Mouse (Mus musculus) cortical plate, adult 2 months (tissue): ENCODE data around the gene Tmem132d. TPM values are rescaled to one million over a fixed set of nuclear protein-coding genes. Genes with fewer than 3 reads are reported as not detected.

Source experiments
- H3K27ac ChIP-seq: fragments of 200-500 bp; 2 replicates; pipeline ENCODE4 v1.5.1; 2012; ENCODE audit warnings: low read length, control low read depth, inconsistent platforms; ENCODE audit not compliant: insufficient read depth
- H3K4me1 ChIP-seq: fragments of 200-500 bp; 2 replicates; pipeline ENCODE4 v1.6.1; 2011; ENCODE audit warnings: low read length; ENCODE audit not compliant: control insufficient read depth, insufficient read depth
- H3K4me3 ChIP-seq: fragments of 200-500 bp; 2 replicates; pipeline ENCODE4 v1.5.1; 2011; ENCODE audit warnings: mild to moderate bottlenecking, low read length, control low read depth; ENCODE audit not compliant: insufficient read depth
- CTCF ChIP-seq: fragments of 200-500 bp; IDR thresholded peaks from 2 replicates; pipeline ENCODE4 v1.5.1; 2011; ENCODE audit warnings: mild to moderate bottlenecking, control low read depth, low read length; ENCODE audit not compliant: insufficient read depth; ENCODE audit errors: extremely low read depth
- POLR2A ChIP-seq: fragments of 200-500 bp; IDR thresholded peaks from 2 replicates; pipeline ENCODE4 v1.6.1; 2011; ENCODE audit warnings: mild to moderate bottlenecking, low read length, control low read depth; ENCODE audit not compliant: insufficient read depth; ENCODE audit errors: extremely low read depth
- polyA plus RNA-seq: library from polyadenylated mRNA; depleted of rRNA; stranded (reverse); fragments of >200 nt; gene quantifications from 2 replicates; pipeline ENCODE4 v1.2.3, GENCODE M21; 2012

The Tmem132d gene
- polyA plus RNA-seq, 1 experiment, result 27.6 TPM

DNA sequence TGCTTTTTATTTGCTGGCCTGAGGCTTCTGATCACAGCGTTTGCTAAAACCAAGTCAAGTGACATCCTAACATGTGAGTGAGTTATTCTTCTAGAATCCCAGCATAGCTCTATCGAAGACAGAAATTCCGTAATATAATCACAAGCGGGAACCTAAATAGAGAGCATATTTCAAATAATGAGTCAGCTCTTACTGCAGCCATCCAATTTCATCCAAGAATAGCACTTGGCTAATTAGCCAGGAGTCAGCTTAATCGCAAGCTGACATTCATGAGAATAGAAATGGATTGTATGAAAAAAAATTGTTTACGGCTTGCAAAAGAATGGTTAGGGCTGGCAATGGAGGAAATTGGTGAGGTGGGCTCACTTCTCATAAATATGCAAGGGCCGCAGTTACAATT is 63.8 kb downstream of the Tmem132d start:
- Histone ChIP-seq H3K4me3 (no peak overlapping the region), H3K4me1 (peaks cover 5% of the 10 kb centered on the region), H3K27ac (peak overlapping the region; percentile 74; the same call in 1 of the 2 replicates)
- TF ChIP-seq CTCF (no peak), POLR2A (no peak)

DNA sequence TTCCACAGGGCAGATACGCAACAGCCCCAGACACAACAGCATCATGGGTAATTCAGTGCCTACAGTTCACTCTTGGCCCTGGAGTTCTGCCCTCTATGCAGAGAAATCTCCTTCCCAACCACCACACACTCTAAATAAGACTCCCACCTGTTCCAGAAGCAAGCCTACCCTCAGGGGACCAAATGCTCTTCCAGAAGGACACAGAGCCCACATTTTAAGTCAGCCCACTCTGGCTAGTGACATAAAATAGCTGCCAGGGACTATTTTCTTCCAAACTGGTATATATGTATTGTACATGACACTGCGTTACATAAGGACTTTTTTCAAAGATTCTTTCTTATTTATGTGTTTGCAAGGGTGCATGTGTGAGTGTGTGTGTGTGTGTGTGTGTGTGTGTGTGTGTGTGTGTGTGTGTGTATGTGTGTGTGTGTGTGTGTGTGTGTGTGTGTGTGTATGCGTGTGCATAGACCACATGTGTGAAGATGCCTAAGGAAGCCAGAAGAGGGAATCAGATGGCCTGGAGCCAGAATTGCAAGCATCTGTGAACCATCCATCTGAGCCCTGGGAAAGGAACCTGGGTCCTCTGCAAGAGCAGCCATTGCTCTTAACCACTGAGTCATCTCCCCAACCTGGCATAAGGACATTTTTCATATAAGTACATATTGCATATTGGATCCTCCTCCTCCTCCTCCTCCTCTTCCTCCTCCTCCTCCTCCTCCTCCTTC is 67.5 kb downstream of the Tmem132d start:
- no peak overlapping the region for H3K4me3 ChIP-seq
- H3K4me1 ChIP-seq, result peaks cover 9% of the 10 kb centered on the region
- TF ChIP-seq CTCF (no peak), POLR2A (no peak)
- H3K27ac ChIP-seq, result peak overlapping the region; percentile 89; the same call in 1 of the 2 replicates

DNA sequence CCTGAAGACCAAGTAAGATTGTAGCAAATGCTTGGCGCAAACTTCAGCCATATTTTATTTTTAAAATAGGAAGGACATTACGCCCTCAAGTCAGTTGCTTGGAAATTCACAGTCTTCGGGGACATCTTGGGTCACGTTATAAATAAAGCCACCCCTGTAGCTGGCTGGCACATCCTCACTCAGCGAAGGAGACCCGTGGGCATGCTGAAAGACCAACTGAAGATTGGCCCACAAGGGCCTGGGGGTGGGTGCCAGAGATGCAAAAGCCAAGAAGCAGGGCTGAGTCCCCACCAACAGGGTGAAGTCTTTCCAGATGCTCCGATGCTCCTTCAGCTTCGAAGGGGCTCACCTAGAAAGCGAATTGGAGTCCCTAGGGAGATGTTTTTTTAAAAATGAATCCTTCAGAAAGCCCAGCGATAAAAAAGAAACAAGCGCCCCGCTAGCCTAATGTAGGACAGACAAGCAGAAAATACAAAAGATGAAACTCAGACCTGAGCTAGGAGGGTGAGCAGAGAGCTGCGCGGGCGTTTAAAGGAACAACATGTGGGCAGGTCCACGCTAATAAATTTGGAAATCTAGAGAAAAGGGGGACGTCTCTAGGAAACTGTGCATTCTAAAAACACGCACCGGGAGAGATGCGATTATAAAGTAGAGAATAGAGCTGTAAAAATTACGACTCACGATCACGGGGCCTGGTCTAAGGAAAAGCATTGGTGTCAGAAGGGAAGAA is 71.8 kb downstream of the Tmem132d start:
- Histone ChIP-seq H3K27ac (no peak overlapping the region), H3K4me3 (no peak overlapping the region), H3K4me1 (peaks cover 7% of the 10 kb centered on the region)
- TF ChIP-seq CTCF (no peak), POLR2A (no peak)

DNA sequence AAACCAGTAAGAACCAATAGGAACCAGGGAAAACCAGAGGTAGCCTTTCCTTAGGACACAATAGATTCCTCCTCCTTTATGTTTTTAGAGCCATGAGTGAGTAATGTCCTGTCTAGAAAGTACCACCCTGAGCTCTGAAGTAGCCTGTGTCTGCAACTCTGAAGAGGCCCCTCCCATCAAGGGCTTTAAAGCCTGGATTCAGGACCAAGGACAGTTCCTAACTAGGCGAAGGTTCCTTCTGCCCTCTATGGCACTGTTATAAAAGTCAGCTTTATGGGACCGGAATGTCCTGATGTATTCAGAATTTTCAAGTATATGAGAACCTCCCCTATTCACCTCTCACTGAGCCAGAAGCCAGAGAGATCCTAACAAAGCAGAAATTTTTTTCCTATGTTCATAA is 84.0 kb downstream of the Tmem132d start:
- TF ChIP-seq CTCF (no peak), POLR2A (no peak)
- Histone ChIP-seq H3K27ac (no peak overlapping the region), H3K4me3 (no peak overlapping the region), H3K4me1 (no peaks in the 10 kb centered on the region)

DNA sequence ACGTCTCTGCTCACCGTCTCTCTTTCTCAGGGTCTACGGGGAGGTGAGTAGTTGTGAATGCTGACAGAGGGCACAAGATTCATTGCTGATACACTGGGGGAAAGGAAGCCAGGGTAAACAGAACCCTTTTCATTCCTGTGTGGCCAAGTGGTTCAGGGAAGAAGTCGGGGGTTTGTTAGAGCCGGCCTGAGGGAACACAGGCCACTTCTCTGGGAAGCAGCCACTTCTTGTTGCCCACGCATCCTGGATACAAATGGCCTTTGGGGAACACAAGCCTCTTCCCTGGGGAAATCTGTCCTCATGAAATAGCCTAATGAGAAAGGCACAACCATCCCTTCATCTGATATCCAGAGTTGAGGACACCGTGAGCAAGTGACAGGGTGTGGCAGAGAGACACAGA is 96.0 kb downstream of the Tmem132d start:
- Histone ChIP-seq H3K27ac (no peak overlapping the region), H3K4me1 (no peaks in the 10 kb centered on the region; the same call in 1 of the 2 replicates), H3K4me3 (no peak overlapping the region)
- no peak for TF ChIP-seq CTCF
- TF ChIP-seq POLR2A, result no peak

DNA sequence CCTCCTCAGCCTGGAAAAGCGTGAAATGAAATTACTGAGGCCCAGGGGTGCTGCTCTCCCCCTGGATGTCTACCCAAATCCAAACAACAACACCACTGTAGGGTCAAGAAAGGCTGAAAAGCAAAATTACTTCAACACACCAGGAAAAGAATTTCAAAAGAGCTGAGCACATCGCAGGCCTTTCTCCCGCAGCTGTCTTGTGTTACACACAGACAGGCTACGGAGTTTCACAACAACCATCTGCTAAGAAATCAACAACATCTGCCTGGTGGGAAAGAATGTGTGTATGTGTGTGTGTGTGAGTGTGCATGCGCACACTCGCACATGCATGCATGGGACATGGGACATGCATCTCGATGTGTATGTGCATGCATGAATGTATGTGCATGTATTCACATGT is 100.1 kb downstream of the Tmem132d start:
- TF ChIP-seq CTCF, result no peak
- no peak overlapping the region for H3K27ac ChIP-seq
- H3K4me3 ChIP-seq, result no peak overlapping the region
- H3K4me1 ChIP-seq, result no peaks in the 10 kb centered on the region; the same call in 1 of the 2 replicates

DNA sequence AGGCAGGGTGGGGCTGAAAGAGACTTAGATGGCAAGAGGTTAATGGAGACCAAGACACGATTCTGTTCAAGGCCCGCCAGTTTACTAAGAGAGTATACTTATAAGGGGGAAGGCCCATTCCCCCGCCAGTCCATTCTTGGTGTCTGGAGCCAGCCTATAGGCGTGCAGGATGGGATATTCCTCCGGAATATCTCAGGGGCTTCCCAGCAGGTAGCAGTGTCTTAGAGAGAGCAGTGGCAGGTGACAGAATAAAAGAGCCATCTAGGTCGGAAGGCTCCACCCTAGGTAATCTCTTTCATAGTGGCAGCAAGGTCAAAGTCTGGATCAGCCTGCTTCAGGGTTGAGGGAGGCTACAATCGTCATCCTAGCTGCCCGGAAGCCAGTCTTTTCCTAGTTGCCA is 102.5 kb downstream of the Tmem132d start:
- no peaks in the 10 kb centered on the region; the same call in 1 of the 2 replicates for H3K4me1 ChIP-seq
- no peak overlapping the region for H3K27ac ChIP-seq
- no peak for TF ChIP-seq CTCF
- no peak for TF ChIP-seq POLR2A
- H3K4me3 ChIP-seq, result no peak overlapping the region

DNA sequence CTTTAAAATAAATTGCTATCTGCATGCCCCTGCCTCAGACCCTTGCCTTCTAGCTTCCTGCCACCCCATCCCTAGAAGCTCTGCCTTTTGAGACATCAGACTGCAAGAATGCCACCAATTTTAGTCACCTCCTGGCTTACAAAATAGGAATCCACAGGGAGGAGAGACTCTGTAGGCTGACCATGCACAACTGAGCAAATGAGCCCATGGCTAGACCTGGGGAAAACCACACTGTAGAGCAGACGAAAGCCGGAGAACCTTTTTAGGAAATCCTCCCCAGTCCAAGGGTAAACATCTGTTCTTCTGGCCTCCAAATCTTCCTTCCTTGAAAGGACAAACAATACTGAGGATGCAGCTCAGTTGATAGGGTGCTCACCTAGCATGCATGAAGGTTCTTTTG is 130.5 kb downstream of the Tmem132d start:
- Histone ChIP-seq H3K4me1 (peaks cover 6% of the 10 kb centered on the region), H3K27ac (no peak overlapping the region), H3K4me3 (no peak overlapping the region)
- no peak for TF ChIP-seq POLR2A
- TF ChIP-seq CTCF, result no peak

DNA sequence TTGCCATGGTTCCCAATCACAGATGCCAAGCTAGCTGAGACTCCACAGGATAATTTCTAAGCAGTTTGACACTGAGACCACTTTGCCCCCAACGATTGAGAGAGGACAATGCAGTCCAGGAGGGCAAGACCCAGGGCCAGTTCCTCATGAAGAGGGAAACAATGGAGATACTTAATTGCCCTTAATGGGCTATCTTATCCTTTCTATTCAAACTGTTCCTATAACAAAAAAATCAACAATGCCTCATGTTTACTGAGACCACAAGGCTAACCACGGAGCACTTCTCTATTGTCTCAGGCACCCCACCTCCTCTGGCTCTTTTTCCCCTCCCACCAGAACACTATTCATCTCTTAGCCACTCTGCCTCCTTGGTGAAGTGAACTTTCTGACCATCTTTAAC is 141.7 kb downstream of the Tmem132d start:
- TF ChIP-seq POLR2A (no peak), CTCF (no peak)
- H3K4me3 ChIP-seq, result no peak overlapping the region
- no peak overlapping the region for H3K27ac ChIP-seq
- peaks cover 2% of the 10 kb centered on the region; the same call in 1 of the 2 replicates for H3K4me1 ChIP-seq

DNA sequence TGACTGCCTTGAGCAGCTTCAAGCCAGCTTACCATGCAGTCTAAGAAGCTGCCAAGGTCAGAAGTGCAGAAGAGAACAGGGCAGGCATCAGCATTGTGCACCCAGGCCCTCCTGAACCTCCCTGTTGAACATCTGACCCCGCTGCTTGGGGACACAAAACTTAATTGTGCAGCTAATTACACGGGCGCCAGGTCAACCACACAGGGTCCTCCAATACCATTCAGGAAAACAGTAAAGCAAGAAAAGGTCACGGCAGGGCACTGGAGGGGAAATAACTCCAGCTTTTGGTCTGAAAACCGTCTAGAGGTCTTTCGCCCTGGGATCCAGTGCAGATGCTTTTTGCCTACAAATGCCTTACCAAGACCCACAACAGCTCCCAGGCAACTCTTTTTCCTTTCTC is 159.6 kb downstream of the Tmem132d start:
- TF ChIP-seq CTCF, result no peak
- TF ChIP-seq POLR2A, result no peak
- Histone ChIP-seq H3K4me3 (no peak overlapping the region), H3K4me1 (no peaks in the 10 kb centered on the region), H3K27ac (no peak overlapping the region)
